Mouse (Mus musculus): Measurements from ENCODE around the gene Slc6a13. TPM values are rescaled to one million over a fixed set of nuclear protein-coding genes. Genes with fewer than 3 reads are reported as not detected.

The Slc6a13 gene
- total RNA-seq, 2 experiments from 2014 or later = 1.0 to 1.2 TPM

- ATAC-seq (ENCODE audit: poor library complexity, severe bottlenecking) = no peak
Observed at GRCm38 (mm10) chr6:121326486-121327069, 26.6 kb downstream of the Slc6a13 start.

- ATAC-seq (ENCODE audit: poor library complexity, severe bottlenecking) = no peak
Observed at GRCm38 (mm10) chr6:121328417-121328884, 28.4 kb downstream of the Slc6a13 start.

- ATAC-seq (ENCODE audit: poor library complexity, severe bottlenecking) = no peak
Observed at GRCm38 (mm10) chr6:121329848-121330508, 30.0 kb downstream of the Slc6a13 start.

GRCm38 (mm10) chr6:121335841-121336240, 35.8 kb downstream of the Slc6a13 start:
- no peak for ATAC-seq (ENCODE audit: poor library complexity, severe bottlenecking)

- ATAC-seq (ENCODE audit: poor library complexity, severe bottlenecking) = peak; percentile 66
Observed at GRCm38 (mm10) chr6:121336558-121336957, 36.5 kb downstream of the Slc6a13 start.

- no peak for ATAC-seq (ENCODE audit: poor library complexity, severe bottlenecking)
Observed at GRCm38 (mm10) chr6:121337229-121337628, 37.2 kb downstream of the Slc6a13 start.

- peak; percentile 71 for ATAC-seq (ENCODE audit: poor library complexity, severe bottlenecking)
Observed at GRCm38 (mm10) chr6:121337770-121338518, 37.9 kb downstream of the Slc6a13 start.

- no peak for ATAC-seq (ENCODE audit: poor library complexity, severe bottlenecking)
Observed at GRCm38 (mm10) chr6:121338519-121338896, 38.5 kb downstream of the Slc6a13 start.

GRCm38 (mm10) chr6:121341650-121342049, 41.6 kb downstream of the Slc6a13 start:
- peak; percentile 47 for ATAC-seq (ENCODE audit: poor library complexity, severe bottlenecking)

GRCm38 (mm10) chr6:121343026-121343770, 43.2 kb downstream of the Slc6a13 start, which contains the start of gene Slc6a12:
TSS of gene Slc6a12 (plus strand) at chr6:121343076.
- ATAC-seq (ENCODE audit: poor library complexity, severe bottlenecking) = peak; percentile 71

- no peak for ATAC-seq (ENCODE audit: poor library complexity, severe bottlenecking)
Observed at GRCm38 (mm10) chr6:121343771-121344123, 43.7 kb downstream of the Slc6a13 start.

- no peak for ATAC-seq (ENCODE audit: poor library complexity, severe bottlenecking)
Observed at GRCm38 (mm10) chr6:121344329-121344728, 44.3 kb downstream of the Slc6a13 start.

- no peak for ATAC-seq (ENCODE audit: poor library complexity, severe bottlenecking)
Observed at GRCm38 (mm10) chr6:121346428-121346827, 46.4 kb downstream of the Slc6a13 start.

GRCm38 (mm10) chr6:121352276-121352675, 52.2 kb downstream of the Slc6a13 start:
- ATAC-seq (ENCODE audit: poor library complexity, severe bottlenecking) = no peak

GRCm38 (mm10) chr6:121356041-121356440, 56.0 kb downstream of the Slc6a13 start:
- no peak for ATAC-seq (ENCODE audit: poor library complexity, severe bottlenecking)

GRCm38 (mm10) chr6:121357232-121357631, 57.2 kb downstream of the Slc6a13 start:
- no peak for ATAC-seq (ENCODE audit: poor library complexity, severe bottlenecking)

GRCm38 (mm10) chr6:121363061-121363460, 63.0 kb downstream of the Slc6a13 start:
- no peak for ATAC-seq (ENCODE audit: poor library complexity, severe bottlenecking)

- no peak for ATAC-seq (ENCODE audit: poor library complexity, severe bottlenecking)
Observed at GRCm38 (mm10) chr6:121363956-121364355, 63.9 kb downstream of the Slc6a13 start.

- peak; percentile 95 for ATAC-seq (ENCODE audit: poor library complexity, severe bottlenecking)
Observed at GRCm38 (mm10) chr6:121366537-121366936, 66.5 kb downstream of the Slc6a13 start.

- ATAC-seq (ENCODE audit: poor library complexity, severe bottlenecking) = no peak
Observed at GRCm38 (mm10) chr6:121367099-121367498, 67.1 kb downstream of the Slc6a13 start.

Measured in megakaryocyte, adult 5-6 weeks (primary cell).